Mouse (Mus musculus): ENCODE measurements around the gene Apom.

DNA sequence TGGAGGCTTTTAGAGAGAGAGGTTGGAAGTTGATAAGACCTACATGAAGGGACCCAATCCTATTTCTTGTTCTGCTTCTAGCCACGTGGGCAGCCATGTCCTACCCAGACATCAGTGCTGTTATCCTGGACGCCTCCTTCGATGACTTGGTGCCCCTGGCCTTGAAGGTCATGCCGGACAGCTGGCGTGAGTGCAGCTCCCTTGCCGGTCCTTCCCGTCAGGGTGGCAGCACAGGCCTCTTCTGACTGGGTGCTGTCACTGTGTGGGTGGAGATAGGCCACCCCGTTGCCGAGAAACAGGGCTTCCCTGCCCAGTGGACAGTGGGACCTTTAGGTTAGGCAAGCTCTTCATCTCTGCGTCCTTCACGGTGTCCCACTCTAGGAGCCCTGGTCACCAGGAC lies 30.7 kb downstream of the Apom start:
- no peak for TF ChIP-seq CHD2 (IDR thresholded peaks at IDR 0.05; ENCODE audit: low read depth, low read length)
- TF ChIP-seq ZC3H11A (IDR thresholded peaks at IDR 0.05; ENCODE audit: borderline replicate concordance, low read depth, low read length), result no peak
- no peak for TF ChIP-seq HCFC1 (IDR thresholded peaks at IDR 0.05; ENCODE audit: borderline replicate concordance, insufficient read depth, low read length)
- no peak for TF ChIP-seq MAFK (IDR thresholded peaks at IDR 0.05; ENCODE audit: insufficient read depth, low read depth, low read length)

Data from ES-E14 (cell line).